Mouse (Mus musculus) stomach, postnatal 0 days (tissue): ENCODE measurements around the gene Fam120b.
A peak's percentile ranks its signal among the peaks of the same experiment; 100 is the strongest.

Source experiments
- CTCF ChIP-seq: IDR thresholded peaks from 2 replicates; pipeline ENCODE4 v1.5.1; 2016; ENCODE audit warnings: antibody characterized with exemption, low read depth, mild to moderate bottlenecking, moderate library complexity
- EP300 ChIP-seq: optimal IDR thresholded peaks from 2 replicates; pipeline ENCODE3; 2016; ENCODE audit warnings: antibody characterized with exemption

- TF ChIP-seq EP300 (no peak), CTCF (peak; percentile 34; the same call in 1 of the 2 replicates)
Observed at GRCm38 (mm10) chr17:15383360-15383759, 12.6 kb upstream of the Fam120b start.
